Mouse (Mus musculus) kidney, embryonic 16.5 days (tissue): ENCODE results near the gene Sdc3. TPM values are rescaled to one million over a fixed set of nuclear protein-coding genes. Genes with fewer than 3 reads are reported as not detected.
A peak's percentile ranks its signal among the peaks of the same experiment; 100 is the strongest.

Source experiments
- ATAC-seq: fragments of 200-750 bp; cut with Nextera tagmentation; 2 replicates; pipeline ENCODE4 v1.8.0; 2017; ENCODE audit warnings: moderate TSS enrichment; ENCODE audit not compliant: low FRiP score, low TSS enrichment
- H3K27ac ChIP-seq: fragments of 300-500 bp; sonication (generic); 2 replicates; pipeline ENCODE4 v1.5.1; 2014; ENCODE audit warnings: low read length
- H3K27me3 ChIP-seq: fragments of 300-500 bp; sonication (generic); 2 replicates; pipeline ENCODE4 v1.6.1; 2014; ENCODE audit warnings: low read length, control low read depth, mixed read lengths; ENCODE audit not compliant: insufficient read depth
- H3K36me3 ChIP-seq: fragments of 300-500 bp; sonication (generic); 2 replicates; pipeline ENCODE4 v1.6.1; 2014; ENCODE audit warnings: low read length, control low read depth, mixed read lengths; ENCODE audit not compliant: insufficient read depth
- H3K4me1 ChIP-seq: fragments of 300-500 bp; sonication (generic); 2 replicates; pipeline ENCODE4 v1.6.1; 2014; ENCODE audit warnings: low read length, control low read depth, mixed read lengths; ENCODE audit not compliant: insufficient read depth
- H3K4me2 ChIP-seq: fragments of 300-500 bp; sonication (generic); replicated peaks from 2 replicates; pipeline ENCODE4 v1.6.1; 2014; ENCODE audit warnings: low read depth, low read length
- H3K4me3 ChIP-seq: fragments of 300-500 bp; sonication (generic); 2 replicates; pipeline ENCODE4 v1.5.1; 2014; ENCODE audit warnings: mild to moderate bottlenecking, low read length
- H3K9ac ChIP-seq: fragments of 300-500 bp; sonication (generic); replicated peaks from 2 replicates; pipeline ENCODE4 v1.6.1; 2014; ENCODE audit warnings: low read length
- H3K9me3 ChIP-seq: fragments of 300-500 bp; sonication (generic); 2 replicates; pipeline ENCODE4 v1.6.1; 2016; ENCODE audit warnings: low read length, control low read depth
- WGBS: fragments of 180-500 bp; shearing (Covaris S2); extraction: QIAGEN DNeasy Blood & Tissue Kit; methylation state at CpG from one replicate; pipeline ENCODE4 v1.1.7; 2014; 5-methylcytosine and 5-hydroxymethylcytosine counted together
- polyA plus RNA-seq: library from polyadenylated mRNA; unstranded; fragments of >200 nt; fragmentation: Nextera tagmentation; extraction: Ambion mirVana; gene quantifications from 2 replicates; pipeline ENCODE4 v1.2.1, GENCODE M21; 2015

Gene Sdc3
- polyA plus RNA-seq, 1 experiment from 2014 or later = 23.1 TPM

GRCm38 (mm10) chr4:130765399-130766160, 26.8 kb upstream of the Sdc3 start:
- no peak overlapping the region for H3K9ac ChIP-seq
- H3K27ac ChIP-seq = no peak overlapping the region
- no peak for ATAC-seq
- H3K4me3 ChIP-seq = no peak overlapping the region
- H3K4me1 ChIP-seq = no peaks in the 10 kb centered on the region
- no peaks in the 10 kb centered on the region for H3K27me3 ChIP-seq
- no peaks in the 10 kb centered on the region for H3K9me3 ChIP-seq
- H3K4me2 ChIP-seq = no peak overlapping the region
- peaks cover 73% of the 10 kb centered on the region for H3K36me3 ChIP-seq
- 81% methylated on average over 7 of the region's 7 CpGs for WGBS

GRCm38 (mm10) chr4:130766387-130766786, 25.9 kb upstream of the Sdc3 start:
- H3K4me3 ChIP-seq = no peak overlapping the region
- H3K4me2 ChIP-seq = no peak overlapping the region
- no peak overlapping the region for H3K27ac ChIP-seq
- 95% methylated on average over 1 of the region's 2 CpGs for WGBS
- H3K9ac ChIP-seq = no peak overlapping the region
- no peaks in the 10 kb centered on the region for H3K4me1 ChIP-seq
- no peaks in the 10 kb centered on the region for H3K27me3 ChIP-seq
- peaks cover 77% of the 10 kb centered on the region for H3K36me3 ChIP-seq
- H3K9me3 ChIP-seq = no peaks in the 10 kb centered on the region
- ATAC-seq = no peak

DNA sequence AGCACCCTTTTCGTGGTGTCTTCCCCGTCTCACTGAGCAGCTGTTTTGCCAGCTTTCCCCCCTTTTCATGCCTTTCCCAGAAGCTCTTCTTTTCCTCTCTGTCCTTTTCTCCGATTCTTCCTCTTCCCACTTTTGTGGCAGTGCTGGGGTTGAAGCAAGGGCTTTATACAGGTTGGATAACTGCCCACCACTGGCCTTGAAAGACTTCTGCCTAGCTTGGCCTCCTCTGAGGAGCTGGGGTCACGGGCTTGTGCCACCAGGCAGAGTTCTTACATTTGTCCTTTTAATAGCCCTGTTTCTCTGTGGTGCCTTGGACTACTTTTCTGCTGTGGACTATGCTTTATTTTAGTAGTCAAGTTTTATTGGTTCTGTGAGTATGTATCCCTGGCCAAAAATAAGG, 25.4 kb upstream of the Sdc3 start:
- ATAC-seq = no peak
- Histone ChIP-seq H3K27ac (no peak overlapping the region), H3K9ac (no peak overlapping the region), H3K4me1 (no peaks in the 10 kb centered on the region), H3K9me3 (no peaks in the 10 kb centered on the region), H3K4me2 (no peak overlapping the region), H3K4me3 (no peak overlapping the region), H3K27me3 (no peaks in the 10 kb centered on the region), H3K36me3 (peaks cover 77% of the 10 kb centered on the region)
- 93% methylated on average over 4 of the region's 4 CpGs for WGBS

GRCm38 (mm10) chr4:130773899-130774298, 18.4 kb upstream of the Sdc3 start:
- 92% methylated on average over 4 of the region's 4 CpGs for WGBS

DNA sequence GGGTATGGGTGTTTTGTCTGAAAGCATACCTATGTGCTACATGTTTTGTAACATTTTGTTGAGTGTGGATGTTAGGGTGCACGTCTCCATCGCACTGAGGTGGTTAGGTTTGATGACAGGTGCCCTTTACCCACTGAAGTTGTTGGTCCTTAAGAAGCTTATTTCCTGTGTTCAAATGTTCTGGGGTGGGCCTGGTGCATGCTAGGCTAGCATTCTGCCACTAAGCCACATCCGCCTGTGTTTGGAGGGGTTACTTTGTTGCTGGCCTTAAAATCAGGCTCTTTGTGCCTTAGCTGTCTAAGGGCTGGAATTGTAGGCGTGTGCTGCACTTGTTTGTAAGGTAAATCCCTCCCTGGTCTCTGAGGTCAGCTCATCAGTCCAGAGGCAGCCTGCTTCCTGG, 17.5 kb upstream of the Sdc3 start:
- no peak overlapping the region for H3K27ac ChIP-seq
- H3K27me3 ChIP-seq = no peaks in the 10 kb centered on the region
- H3K9me3 ChIP-seq = no peaks in the 10 kb centered on the region
- no peak for ATAC-seq
- no peak overlapping the region for H3K4me3 ChIP-seq
- 86% methylated on average over 4 of the region's 4 CpGs for WGBS
- H3K4me2 ChIP-seq = no peak overlapping the region
- no peak overlapping the region for H3K9ac ChIP-seq
- H3K4me1 ChIP-seq = peaks cover 8% of the 10 kb centered on the region; the same call in 1 of the 2 replicates
- peaks cover 55% of the 10 kb centered on the region for H3K36me3 ChIP-seq

More at GRCm38 (mm10) chr4:130773899-130774298, 18.4 kb upstream of the Sdc3 start:
- Histone ChIP-seq H3K4me3 (no peak overlapping the region), H3K9me3 (no peaks in the 10 kb centered on the region), H3K27me3 (no peaks in the 10 kb centered on the region), H3K27ac (no peak overlapping the region), H3K4me1 (peaks cover 8% of the 10 kb centered on the region; the same call in 1 of the 2 replicates), H3K9ac (no peak overlapping the region), H3K4me2 (no peak overlapping the region), H3K36me3 (peaks cover 55% of the 10 kb centered on the region)
- no peak for ATAC-seq

DNA sequence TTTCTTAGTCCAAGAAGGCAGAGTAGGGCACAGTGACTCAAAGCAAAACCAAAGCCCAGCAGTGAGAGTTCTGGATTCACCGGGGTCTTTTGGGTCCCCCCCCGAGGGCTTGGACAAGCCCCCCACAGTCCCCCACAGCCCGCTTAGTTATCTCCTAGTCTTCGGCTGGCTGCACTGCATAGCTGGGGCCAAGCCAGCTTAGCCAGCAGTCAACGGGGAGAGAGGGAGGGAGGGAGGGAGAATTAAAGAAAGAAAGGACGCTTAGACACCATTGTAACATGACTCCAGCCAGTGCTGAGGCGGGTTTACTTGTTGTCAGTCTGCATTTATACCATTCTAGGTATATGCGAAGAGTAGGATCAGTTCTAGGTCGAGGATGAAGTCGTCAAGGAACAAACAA, 14.7 kb upstream of the Sdc3 start:
- Histone ChIP-seq H3K9me3 (no peaks in the 10 kb centered on the region), H3K36me3 (peaks cover 55% of the 10 kb centered on the region), H3K4me2 (no peak overlapping the region), H3K27me3 (no peaks in the 10 kb centered on the region), H3K27ac (peak overlapping the region; percentile 64), H3K4me1 (peaks cover 8% of the 10 kb centered on the region; the same call in 1 of the 2 replicates), H3K9ac (no peak overlapping the region), H3K4me3 (no peak overlapping the region)
- 55% methylated on average over 10 of the region's 10 CpGs for WGBS
- ATAC-seq = no peak

GRCm38 (mm10) chr4:130779037-130779436, 13.3 kb upstream of the Sdc3 start:
- no peak for ATAC-seq
- 81% methylated on average over 3 of the region's 3 CpGs for WGBS

DNA sequence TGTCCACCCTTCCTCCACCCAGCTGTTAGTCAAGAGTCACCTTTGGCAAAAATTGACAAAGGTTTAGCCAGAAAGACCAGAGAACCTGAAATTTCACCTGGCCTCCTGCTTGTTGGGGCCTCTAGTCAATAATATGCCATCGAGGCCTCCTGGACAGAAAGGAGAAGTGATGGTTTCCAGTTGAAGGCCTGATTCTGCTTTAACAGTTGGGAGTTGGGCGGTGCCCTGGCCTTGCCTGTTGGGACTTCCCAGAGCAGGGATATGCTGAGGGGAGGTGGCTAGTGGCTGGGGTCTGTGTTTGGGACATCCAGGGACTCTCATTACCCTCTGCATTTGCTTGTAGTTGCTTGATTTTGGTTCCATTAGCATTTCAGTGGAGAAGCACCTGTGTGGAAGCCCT, 9.8 kb upstream of the Sdc3 start:
- H3K27me3 ChIP-seq = no peaks in the 10 kb centered on the region
- no peak for ATAC-seq

More at GRCm38 (mm10) chr4:130779037-130779436, 13.3 kb upstream of the Sdc3 start:
- no peak overlapping the region for H3K4me3 ChIP-seq
- H3K4me2 ChIP-seq = no peak overlapping the region
- no peak overlapping the region for H3K27ac ChIP-seq
- peaks cover 41% of the 10 kb centered on the region for H3K36me3 ChIP-seq
- H3K9me3 ChIP-seq = no peaks in the 10 kb centered on the region
- peaks cover 8% of the 10 kb centered on the region; the same call in 1 of the 2 replicates for H3K4me1 ChIP-seq
- H3K27me3 ChIP-seq = no peaks in the 10 kb centered on the region
- no peak overlapping the region for H3K9ac ChIP-seq

GRCm38 (mm10) chr4:130784755-130785154, 7.6 kb upstream of the Sdc3 start:
- Histone ChIP-seq H3K4me2 (no peak overlapping the region), H3K4me3 (no peak overlapping the region), H3K27ac (no peak overlapping the region), H3K4me1 (no peaks in the 10 kb centered on the region), H3K27me3 (no peaks in the 10 kb centered on the region), H3K9ac (no peak overlapping the region), H3K9me3 (no peaks in the 10 kb centered on the region), H3K36me3 (peaks cover 16% of the 10 kb centered on the region)
- WGBS = 16% methylated on average over 4 of the region's 4 CpGs
- no peak for ATAC-seq

More for the DNA sequence above, 9.8 kb upstream of the Sdc3 start:
- H3K9me3 ChIP-seq = no peaks in the 10 kb centered on the region
- no peak overlapping the region for H3K9ac ChIP-seq
- no peak overlapping the region for H3K4me3 ChIP-seq
- whole genome bisulfite sequencing = 93% methylated on average over 2 of the region's 2 CpGs
- no peak overlapping the region for H3K4me2 ChIP-seq
- H3K36me3 ChIP-seq = peaks cover 27% of the 10 kb centered on the region
- no peak overlapping the region for H3K27ac ChIP-seq
- 0 out of 2 replicates have a peak, but pooled peaks cover 4% of the 10 kb centered on the region for H3K4me1 ChIP-seq

GRCm38 (mm10) chr4:130787530-130787929, 4.8 kb upstream of the Sdc3 start:
- no peak for ATAC-seq
- 50% methylated on average over 5 of the region's 5 CpGs for WGBS
- Histone ChIP-seq H3K4me2 (no peak overlapping the region), H3K4me3 (no peak overlapping the region), H3K9ac (no peak overlapping the region), H3K9me3 (no peaks in the 10 kb centered on the region), H3K27ac (no peak overlapping the region), H3K4me1 (no peaks in the 10 kb centered on the region), H3K36me3 (no peaks in the 10 kb centered on the region), H3K27me3 (no peaks in the 10 kb centered on the region)
